Mouse (Mus musculus): ENCODE data around the gene Gm10322.

The Gm10322 gene

DNA sequence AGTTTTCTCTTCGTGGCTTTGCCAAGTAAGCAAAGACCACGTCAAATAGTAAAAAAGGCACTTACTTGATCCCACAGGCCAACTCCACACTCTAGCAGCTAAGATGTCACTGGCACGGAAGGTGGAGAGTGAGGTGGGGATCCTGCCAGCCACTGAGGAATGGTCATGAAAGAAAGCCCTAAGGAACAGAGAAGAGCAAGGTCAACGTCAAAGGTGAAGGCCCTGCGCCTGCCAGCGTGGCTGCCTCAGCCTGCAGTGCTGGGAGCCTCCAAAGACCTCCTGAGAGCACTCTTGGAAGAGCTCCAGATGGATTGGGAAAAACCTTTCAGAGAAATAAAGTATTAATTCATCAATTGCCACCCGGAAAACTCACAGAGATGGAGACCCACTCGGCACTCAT, 15.3 kb upstream of the Gm10322 start:
- DNase-seq (ENCODE audit: extremely low read depth, low read depth, low spot score) = no peak

DNA sequence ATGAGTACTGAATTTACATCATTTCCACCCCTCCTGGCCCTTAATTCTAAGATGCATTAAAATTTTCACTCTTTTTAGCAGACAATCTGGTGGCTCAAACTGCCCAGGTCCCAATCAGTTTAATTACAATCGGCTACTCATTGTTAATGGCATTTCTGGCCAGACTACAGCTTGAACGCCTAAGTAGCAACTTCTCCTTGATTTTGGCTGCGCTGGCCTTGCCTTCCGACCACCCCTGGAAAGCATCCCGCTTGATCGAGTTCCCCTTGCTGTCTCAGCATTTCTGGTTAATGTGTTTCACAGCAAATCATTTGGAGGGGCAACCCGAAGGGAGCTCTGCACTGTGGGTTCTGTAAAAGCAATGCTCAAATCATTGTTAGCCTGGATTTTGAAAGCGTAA, 13.8 kb upstream of the Gm10322 start:
- DNase-seq (ENCODE audit: extremely low read depth, low read depth, low spot score) = no peak

DNA sequence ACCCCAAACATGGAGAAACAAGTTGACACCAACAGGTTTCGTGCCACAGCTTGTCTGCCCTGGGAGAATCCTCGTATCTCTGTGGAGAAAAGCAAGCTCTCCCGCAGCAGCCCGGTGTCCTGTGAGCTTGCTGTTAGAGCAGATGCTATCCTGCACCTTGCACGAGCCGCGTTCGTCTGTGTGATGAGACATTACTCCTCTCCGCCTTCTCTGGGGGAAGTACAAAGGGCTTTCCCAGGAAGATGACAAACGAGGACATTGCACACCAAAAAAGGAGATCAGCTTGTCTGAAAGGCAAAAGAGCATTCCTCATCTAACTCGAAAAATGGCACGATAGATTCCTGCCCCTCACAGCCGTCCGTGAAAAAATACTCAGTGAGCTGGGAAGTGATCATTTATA, 13.0 kb upstream of the Gm10322 start:
- no peak for DNase-seq (ENCODE audit: extremely low read depth, low read depth, low spot score)

DNA sequence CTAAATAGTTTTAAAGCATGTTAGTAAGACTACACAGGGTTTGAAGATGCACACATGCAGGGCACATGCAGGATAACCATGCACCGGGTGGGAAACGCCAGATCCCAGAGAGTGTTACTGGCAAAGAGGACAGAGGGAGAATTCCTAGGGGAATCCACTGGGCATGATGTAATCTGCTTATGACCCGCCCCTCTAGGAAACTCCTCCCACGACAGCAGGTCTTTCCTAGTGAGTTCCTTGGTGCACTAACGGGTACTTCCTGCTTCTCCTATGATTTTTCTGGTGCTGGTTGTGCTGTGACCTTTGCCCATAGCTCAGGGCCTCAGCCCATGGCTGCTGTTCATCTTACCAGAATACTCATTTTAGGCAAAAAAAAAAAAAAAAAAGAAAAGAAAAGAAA, 12.0 kb upstream of the Gm10322 start:
- no peak for DNase-seq (ENCODE audit: extremely low read depth, low read depth, low spot score)

DNA sequence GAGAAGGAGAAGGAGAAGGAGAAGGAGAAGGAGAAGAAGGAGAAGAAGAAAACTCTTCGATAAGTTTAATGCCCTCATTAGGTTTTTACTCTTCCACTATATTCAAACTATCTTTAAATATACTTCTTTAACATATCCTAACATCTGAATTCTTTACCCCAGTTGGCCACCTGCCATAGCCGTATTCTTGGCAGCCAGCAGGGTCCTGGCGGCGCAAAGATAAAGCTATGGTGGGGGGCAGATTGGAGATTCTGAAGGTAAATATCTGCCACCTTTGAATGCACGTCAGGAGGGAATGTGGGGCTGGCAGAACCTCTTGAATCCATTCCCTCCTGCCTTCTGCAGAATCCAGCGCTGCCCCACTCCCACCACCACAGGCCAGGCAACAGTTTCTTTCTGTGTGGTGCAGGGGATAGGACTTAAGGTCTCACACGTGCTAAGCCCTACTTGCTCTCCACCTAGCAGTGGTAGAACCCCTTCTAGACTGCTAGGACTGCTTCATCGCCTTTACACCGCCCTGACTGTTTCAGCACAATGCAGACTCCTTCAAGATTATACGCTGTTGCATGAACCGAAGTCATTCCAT, 10.9 kb upstream of the Gm10322 start:
- DNase-seq (ENCODE audit: extremely low read depth, low read depth, low spot score) = no peak

DNA sequence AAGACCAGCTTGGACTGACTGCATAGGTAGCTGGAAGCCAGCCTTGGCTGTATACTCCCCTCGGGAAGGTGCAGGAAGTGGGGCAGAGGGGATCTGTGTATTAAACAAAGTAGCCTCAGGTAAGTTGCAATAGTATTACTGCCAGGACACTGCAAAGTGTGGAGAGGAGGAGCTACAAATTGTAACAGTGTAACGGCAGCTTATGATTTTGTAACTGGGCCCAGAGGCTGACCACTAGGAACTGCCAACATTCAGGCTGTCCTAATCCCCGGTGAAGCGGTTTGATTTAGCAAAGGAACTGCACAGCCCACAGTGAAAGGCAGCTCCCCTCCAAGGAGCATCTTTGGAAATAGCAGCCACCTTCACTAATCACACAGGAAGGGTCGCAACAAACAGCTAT, 2.6 kb upstream of the Gm10322 start:
- DNase-seq (ENCODE audit: extremely low read depth, low read depth, low spot score) = no peak

DNA sequence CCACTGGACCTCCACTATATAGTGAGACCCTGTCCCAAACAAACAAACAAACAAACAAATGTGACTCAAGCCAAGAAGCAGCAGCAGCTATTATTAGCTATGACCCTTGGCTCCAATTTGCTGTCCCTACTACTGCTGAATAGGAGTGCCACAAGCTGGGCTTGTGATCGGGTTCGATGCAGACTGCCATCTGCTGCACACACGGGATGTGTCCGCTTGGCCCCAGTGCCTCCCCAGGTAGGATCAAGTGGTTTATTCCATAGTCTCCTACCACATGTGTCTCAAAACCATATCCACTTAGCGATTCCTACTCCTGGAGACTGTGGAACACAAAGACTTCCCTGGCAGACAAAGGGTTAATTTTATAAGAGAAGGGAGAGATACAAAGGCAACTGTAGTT, 1.7 kb upstream of the Gm10322 start:
- DNase-seq (ENCODE audit: extremely low read depth, low read depth, low spot score) = no peak

DNA sequence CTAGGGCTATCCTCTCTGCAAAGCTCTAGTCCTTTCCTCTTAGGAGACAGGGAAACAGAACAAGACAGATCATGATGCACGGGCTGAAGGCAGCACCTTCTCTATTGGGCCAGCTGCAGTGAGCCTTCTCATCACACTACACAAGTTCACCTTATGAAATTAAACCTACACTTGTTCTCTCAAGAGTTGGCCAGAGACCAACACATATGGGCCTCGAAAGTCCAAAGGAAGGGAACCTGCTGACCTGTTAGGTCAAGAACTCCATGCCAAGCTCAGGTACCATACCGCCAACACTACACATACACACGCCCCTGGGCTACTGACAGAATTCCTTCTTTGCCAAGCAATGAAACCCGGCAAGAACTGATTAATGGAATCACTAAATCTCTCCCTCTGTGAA, 452 bp upstream of the Gm10322 start:
- no peak for DNase-seq (ENCODE audit: extremely low read depth, low read depth, low spot score)

DNA sequence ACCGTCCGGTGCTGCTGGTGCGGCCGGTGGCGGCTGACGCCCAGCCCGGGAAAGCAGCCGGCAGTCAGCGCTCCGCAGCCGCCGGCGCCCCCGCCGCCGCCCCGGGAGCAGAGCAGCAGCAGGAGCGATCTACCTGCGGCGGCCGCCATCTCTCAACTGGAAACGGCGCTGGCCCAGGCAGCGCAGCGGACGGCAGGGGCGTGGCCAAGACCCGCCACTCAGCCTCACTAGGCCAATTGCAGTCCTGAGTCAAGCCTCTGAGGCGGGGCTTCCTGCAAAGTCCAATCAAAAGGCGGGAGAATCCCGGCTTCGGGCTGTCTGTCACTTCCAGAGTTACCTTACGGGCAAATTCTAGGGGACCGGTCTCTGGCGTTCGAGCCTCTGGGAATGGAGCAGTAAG, 659 bp downstream of the Gm10322 start, which contains the start of gene Mcu:
Mcu (minus strand) TSS at position 171 of the 400 bp plus-strand sequence.
- no peak for DNase-seq (ENCODE audit: extremely low read depth, low read depth, low spot score)

DNA sequence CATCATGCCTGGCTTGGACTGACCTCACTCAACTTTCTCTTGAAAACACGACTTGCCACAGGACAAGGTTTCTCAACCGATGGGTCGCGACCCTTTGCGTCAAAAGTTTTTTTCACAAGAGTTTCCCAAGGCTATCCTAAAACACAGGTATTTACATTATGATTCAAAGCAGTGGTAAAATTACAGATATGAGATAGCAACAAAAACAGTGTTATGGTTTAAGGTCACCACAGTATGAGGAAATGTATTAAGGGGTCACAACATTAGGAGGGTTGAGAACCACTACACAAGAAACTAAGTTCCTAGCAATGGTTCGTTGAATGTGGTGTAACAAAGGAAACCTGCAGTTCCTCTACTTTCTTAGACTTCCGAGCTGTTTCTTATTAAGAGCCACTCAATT, 1.9 kb downstream of the Gm10322 start:
- DNase-seq (ENCODE audit: extremely low read depth, low read depth, low spot score) = no peak

DNA sequence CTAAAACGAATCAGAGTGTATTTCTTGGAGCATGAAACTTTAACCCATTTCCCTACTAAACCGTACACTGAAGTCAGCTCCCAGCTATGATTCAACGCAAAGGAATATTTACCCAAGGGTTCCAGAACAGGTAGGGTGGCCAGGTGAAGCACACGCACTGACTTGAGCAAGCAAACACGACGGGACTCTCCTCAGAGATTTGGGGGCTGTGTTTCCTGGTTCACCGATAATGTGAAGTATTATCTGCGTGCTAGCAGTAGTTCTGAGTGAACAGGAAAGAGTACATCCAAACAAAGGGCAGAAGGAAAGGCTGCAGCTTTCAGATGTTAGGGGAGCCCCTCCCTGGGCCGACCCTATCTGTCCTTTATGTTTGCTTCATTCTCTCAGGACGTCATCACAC, 5.5 kb downstream of the Gm10322 start:
- no peak for DNase-seq (ENCODE audit: extremely low read depth, low read depth, low spot score)

DNA sequence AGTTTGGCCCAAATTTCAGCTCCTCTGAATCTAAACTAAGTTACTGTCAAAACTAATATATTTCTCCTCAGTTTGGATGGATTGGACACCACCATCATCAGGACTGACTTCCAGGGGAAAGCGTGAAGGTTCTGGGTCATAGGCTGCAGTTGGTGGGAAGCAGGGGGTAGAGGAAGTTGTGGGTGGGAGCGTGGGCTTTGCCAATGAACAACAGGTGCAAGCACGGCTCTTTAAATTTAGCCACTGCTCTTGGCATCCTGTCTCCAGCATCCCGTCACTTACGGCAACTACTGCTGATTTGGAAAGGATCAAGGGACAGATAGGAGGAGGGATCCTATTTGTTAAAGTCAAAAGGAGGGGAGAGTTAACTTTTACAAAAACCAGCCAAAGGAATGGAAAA, 7.6 kb downstream of the Gm10322 start:
- no peak for DNase-seq (ENCODE audit: extremely low read depth, low read depth, low spot score)

DNA sequence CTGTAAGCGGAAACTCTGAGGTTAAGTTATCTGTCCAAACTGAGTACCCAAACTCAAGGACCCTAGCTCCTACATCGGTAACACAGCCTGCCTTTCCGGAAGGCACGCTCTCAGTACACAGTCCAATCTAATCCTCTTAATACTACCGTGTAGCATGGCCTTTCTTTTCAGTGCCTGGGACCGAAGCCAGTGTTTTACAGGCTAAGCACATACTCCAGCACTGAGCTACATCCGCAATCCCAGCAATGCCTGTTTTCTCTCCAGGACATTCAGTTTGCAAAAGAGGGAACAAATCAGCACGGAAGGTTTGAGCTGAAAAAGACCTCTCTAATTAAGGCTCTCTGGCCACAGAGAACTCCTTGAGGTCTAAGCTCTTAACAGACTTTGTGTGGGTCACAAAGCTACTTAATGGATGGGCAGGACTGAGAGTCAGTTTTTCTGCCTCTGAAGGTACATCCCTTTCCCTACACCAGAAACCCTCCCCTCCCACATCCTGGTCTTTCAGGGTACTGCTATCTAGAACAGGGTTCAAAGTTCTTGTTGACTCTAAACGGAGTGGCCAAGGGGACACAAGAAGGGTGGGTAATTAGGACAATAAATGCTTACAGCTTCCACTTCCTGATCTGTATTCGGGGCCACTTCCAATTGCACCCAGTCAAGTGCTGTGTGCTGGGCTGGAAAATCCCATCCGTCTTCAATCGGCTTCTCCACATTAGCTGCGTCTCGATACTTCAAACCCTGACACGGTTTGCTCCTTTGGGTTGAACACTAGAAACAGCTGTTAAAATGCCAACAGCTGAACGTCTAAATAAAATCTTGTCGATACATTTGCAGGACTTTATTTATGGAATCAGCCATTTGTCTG, 13.0 kb downstream of the Gm10322 start:
- DNase-seq (ENCODE audit: extremely low read depth, low read depth, low spot score) = no peak

DNA sequence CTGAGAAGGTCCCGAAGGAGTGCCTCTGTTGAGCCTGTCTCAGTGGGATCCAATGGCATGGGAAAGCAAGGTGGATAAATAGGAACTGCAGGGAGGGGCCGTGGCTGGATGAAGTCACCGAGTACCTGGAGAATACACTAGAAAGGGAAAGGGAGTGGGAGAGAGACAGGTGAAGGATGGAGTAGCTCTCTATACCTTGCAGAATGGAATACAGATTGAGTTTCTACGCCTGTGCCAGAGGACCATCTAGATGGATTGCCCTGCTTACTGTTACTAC, 13.6 kb downstream of the Gm10322 start:
- no peak for DNase-seq (ENCODE audit: extremely low read depth, low read depth, low spot score)

DNA sequence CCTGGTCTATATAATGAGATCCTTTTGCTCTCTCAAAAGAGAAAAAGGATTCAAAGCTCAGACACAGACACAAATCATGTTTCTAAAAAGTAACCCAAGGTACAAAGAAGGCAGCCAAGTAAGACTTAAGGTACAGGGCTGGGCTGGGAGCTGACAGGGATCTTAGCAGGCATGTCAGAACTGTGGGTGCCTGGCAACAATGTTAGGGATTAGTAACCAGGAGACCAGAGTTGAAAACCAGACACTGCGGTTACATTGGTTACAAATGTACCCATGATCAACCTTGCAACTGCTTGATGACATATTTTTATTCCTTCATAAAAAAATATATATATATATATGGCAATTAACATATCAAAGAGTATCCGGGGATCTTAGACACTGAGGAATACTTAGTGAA, 20.2 kb downstream of the Gm10322 start:
- DNase-seq (ENCODE audit: extremely low read depth, low read depth, low spot score) = no peak

DNA sequence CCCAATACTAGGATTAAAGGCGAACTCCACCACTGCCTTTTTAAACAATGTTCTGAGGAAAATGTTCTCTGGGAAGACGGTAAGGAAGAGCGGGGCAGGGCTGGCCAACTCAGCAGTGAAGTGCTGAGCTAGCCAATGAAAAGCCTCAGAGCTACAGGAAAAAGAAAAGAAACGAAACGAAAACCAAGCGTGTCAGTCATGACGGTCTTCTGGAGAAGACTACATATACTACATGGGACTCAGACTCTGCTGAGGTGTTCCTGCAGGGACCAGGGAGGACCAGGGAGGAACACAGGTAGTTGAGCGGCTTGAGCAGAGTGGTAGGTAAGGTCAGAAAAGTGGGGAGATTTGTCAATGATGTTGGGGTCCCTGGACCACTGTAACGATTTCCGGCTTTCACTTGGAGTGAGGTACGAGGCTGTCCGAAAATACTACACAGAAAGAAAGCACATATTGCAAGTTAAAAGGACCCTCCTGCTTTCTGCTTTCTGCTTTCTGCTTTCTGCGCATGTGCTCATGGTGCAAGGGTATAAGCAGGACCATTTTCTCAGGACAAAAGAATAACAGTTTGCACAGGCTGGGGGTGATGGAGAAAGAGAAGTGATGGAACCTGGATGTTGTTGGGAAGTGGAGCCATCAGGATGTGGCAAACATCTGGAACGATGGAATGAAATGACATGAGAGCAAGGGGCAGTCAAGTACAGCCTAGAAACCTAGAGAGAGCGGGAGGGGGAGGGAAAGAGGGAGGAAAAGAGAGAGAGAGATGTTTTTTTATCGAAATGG, 21.1 kb downstream of the Gm10322 start:
- no peak for DNase-seq (ENCODE audit: extremely low read depth, low read depth, low spot score)

DNA sequence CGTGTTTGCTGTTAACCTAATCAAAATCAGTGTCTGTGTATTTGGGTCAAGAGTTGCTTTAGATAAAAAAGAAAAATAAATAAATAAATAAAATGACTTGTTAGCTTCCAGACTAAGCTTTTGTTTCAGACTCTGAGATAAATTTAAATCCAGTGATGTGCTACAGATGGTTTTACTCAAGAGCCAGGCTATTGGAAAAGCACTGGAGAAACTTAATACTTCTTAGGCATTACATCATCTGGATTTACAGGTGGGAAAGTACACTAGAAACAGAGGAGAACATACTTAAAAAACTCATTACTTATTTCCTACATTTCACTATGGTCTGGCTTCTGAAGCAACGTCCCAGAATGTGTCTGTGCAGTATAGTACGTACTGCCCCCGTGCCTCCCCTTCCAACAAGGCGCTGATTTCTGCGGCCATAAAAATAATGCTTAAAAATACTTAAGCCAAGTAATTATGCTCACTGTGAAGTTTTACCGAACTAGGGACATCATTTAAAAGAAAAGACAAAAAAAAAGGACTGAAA, 21.8 kb downstream of the Gm10322 start:
- DNase-seq (ENCODE audit: extremely low read depth, low read depth, low spot score) = no peak

DNA sequence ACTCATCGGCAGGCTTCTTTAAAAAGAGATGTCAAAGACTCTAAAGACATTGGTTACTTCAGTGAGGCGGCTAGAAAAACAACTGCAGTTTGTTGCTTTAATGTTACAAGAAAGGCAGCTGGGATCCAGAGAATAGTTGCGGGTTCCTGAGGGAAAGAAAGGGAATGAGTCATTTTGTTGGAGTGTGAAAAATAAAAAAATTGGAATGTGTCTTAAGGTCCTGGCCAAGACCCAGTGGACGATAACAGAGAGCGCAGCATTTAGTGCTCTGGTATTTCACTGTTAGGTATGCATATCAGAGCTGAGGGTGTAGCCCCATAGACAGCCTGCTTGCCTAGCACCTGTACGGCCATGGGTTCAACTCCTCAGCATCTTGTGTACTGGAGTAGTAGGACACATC, 22.7 kb downstream of the Gm10322 start:
- no peak for DNase-seq (ENCODE audit: extremely low read depth, low read depth, low spot score)

DNA sequence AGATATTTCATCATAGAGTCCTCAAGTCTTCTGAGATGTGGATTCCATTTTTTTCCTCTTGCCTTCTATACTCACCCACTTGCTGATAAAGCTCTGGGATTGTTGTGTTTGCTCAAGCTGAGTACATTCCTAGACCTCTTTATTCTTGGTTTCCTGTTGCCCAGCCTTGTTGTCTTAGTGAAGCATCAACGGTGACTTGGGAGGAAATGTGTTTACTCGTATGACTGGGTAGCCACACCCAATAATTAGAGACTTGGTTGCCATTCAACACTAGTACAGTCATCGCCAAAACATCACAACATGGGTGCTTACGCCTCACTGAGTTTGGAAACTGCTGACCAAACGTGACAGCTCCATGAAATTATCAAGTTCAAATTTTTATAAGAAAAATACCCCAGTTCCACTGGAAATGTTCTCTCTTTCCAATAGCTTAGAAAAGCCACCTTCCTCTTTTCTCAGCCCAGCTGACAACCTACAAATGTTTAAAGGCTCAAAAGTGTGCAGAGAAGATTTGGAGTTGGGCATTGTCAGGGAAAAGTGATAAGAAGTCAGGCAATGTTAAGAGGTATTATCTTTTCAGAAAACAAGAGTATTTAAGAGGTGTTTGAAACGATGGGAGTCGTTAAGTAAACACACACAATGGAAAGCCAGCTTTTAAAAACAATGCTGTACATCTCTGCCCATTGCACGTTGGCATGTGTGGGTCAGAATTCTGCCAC, 27.0 kb downstream of the Gm10322 start:
- DNase-seq (ENCODE audit: extremely low read depth, low read depth, low spot score) = no peak

DNA sequence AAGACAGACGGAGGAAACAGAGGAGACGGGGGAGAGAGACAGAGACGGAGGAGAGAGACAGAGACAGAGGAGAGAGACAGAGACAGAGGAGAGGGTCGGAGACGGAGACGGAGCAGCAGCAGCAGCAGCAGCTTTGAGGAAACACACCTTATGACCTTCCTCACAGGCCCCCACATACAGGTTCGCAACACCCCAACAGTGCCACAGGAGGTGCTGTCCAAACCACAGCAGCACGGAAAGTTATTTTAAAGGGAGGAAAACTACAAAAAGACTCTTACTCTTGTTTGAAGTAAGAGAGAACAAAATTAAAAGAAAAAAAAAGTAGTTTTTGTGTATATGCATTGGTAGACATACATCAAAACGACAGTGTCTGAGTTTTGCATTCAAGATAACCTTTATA, 27.8 kb downstream of the Gm10322 start:
- DNase-seq (ENCODE audit: extremely low read depth, low read depth, low spot score) = no peak

DNA sequence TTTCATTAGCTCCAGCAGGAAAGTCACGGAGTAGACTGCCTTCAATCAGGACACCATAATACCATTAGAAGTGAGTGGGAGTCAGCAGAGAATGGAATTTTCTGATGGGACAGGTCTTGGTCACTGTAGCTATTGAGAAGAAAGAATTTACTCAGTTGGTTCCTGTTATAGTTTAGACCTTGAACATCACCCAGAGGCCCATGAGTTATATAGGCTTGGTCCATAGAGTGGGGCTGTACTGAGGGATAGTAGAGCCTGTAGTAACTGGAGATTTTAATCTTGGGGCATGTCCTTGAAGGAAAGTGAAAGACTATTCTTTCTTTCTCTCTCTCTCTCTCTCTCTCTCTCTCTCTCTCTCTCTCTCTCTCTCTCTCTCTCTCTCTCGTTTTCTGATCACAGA, 28.8 kb downstream of the Gm10322 start:
- DNase-seq (ENCODE audit: extremely low read depth, low read depth, low spot score) = no peak
